Mouse (Mus musculus) bone marrow macrophage, adult 2 months (primary cell): ENCODE data around the gene 4931409K22Rik. TPM values are rescaled to one million over a fixed set of nuclear protein-coding genes. Genes with fewer than 3 reads are reported as not detected.

Source experiments
- H3K27ac ChIP-seq: 2 replicates; pipeline ENCODE4 v1.5.1; 2012; ENCODE audit warnings: low read depth, low read length; ENCODE audit not compliant: insufficient read depth
- H3K4me1 ChIP-seq: 2 replicates; pipeline ENCODE4 v1.6.1; 2012; ENCODE audit warnings: low read length; ENCODE audit not compliant: control insufficient read depth, insufficient read depth
- H3K4me3 ChIP-seq: 2 replicates; pipeline ENCODE4 v1.5.1; 2012; ENCODE audit warnings: mild to moderate bottlenecking, low read length, moderate library complexity; ENCODE audit not compliant: insufficient read depth
- CTCF ChIP-seq: IDR thresholded peaks from 2 replicates; pipeline ENCODE4 v1.5.1; 2012; ENCODE audit warnings: low read depth, mild to moderate bottlenecking, low read length, moderate library complexity
- POLR2A ChIP-seq: IDR thresholded peaks from 2 replicates; pipeline ENCODE4 v1.6.1; 2012; ENCODE audit warnings: mild to moderate bottlenecking, low read depth, low read length, borderline replicate concordance
- polyA plus RNA-seq: library from polyadenylated mRNA; stranded (reverse); fragments of >200 nt; gene quantifications from 2 replicates; pipeline ENCODE4 v1.2.4, GENCODE M21; 2012; ENCODE audit not compliant: missing spikeins, insufficient read depth, insufficient read length

The 4931409K22Rik gene
- polyA plus RNA-seq, 1 experiment = not detected

- TF ChIP-seq CTCF (no peak), POLR2A (no peak)
- H3K4me3 ChIP-seq = no peak overlapping the region
- no peak overlapping the region for H3K27ac ChIP-seq
- peaks cover 10% of the 10 kb centered on the region for H3K4me1 ChIP-seq
Measured at GRCm38 (mm10) chr5:24593928-24594327, 37.3 kb upstream of the 4931409K22Rik start.

GRCm38 (mm10) chr5:24593230-24593629 lies 36.6 kb upstream of the 4931409K22Rik start:
- TF ChIP-seq POLR2A = no peak
- TF ChIP-seq CTCF = no peak
- no peak overlapping the region for H3K4me3 ChIP-seq
- no peak overlapping the region for H3K27ac ChIP-seq
- H3K4me1 ChIP-seq = peaks cover 12% of the 10 kb centered on the region

GRCm38 (mm10) chr5:24592471-24593160 lies 36.0 kb upstream of the 4931409K22Rik start:
- no peak overlapping the region for H3K27ac ChIP-seq
- no peak overlapping the region for H3K4me3 ChIP-seq
- peaks cover 18% of the 10 kb centered on the region for H3K4me1 ChIP-seq
- TF ChIP-seq POLR2A (no peak), CTCF (no peak)

- Histone ChIP-seq H3K4me1 (peaks cover 14% of the 10 kb centered on the region), H3K4me3 (no peak overlapping the region), H3K27ac (no peak overlapping the region)
- TF ChIP-seq POLR2A = no peak
- TF ChIP-seq CTCF = no peak
Measured at GRCm38 (mm10) chr5:24591796-24592470, 35.3 kb upstream of the 4931409K22Rik start.

- TF ChIP-seq POLR2A = no peak
- TF ChIP-seq CTCF = no peak
- Histone ChIP-seq H3K4me3 (no peak overlapping the region), H3K4me1 (peaks cover 10% of the 10 kb centered on the region), H3K27ac (no peak overlapping the region)
Measured at GRCm38 (mm10) chr5:24591268-24591721, 34.7 kb upstream of the 4931409K22Rik start.

- TF ChIP-seq POLR2A (no peak), CTCF (no peak)
- H3K27ac ChIP-seq = no peak overlapping the region
- H3K4me3 ChIP-seq = no peak overlapping the region
- peaks cover 8% of the 10 kb centered on the region for H3K4me1 ChIP-seq
Measured at GRCm38 (mm10) chr5:24589511-24590500, 33.2 kb upstream of the 4931409K22Rik start.

- H3K4me1 ChIP-seq = peaks cover 8% of the 10 kb centered on the region
Measured at GRCm38 (mm10) chr5:24587200-24587577, 30.6 kb upstream of the 4931409K22Rik start.

GRCm38 (mm10) chr5:24586547-24587199 lies 30.1 kb upstream of the 4931409K22Rik start, which contains the start of gene Chpf2:
Chpf2 (plus strand) TSS chr5:24586741.
- peak within 1 kb of the TSS; percentile 52 for H3K27ac ChIP-seq
- peaks cover 8% of the 10 kb centered on the region for H3K4me1 ChIP-seq
- no peak for TF ChIP-seq CTCF
- TF ChIP-seq POLR2A = 0 out of 2 replicates have a peak, but pooled peaks have one; percentile 3
- H3K4me3 ChIP-seq = peak within 1 kb of the TSS; percentile 85

More at GRCm38 (mm10) chr5:24587200-24587577, 30.6 kb upstream of the 4931409K22Rik start:
- TF ChIP-seq CTCF (no peak), POLR2A (no peak)
- Histone ChIP-seq H3K27ac (peak overlapping the region; percentile 52; the same call in 1 of the 2 replicates), H3K4me3 (peak overlapping the region; percentile 85)

GRCm38 (mm10) chr5:24586106-24586505 lies 29.5 kb upstream of the 4931409K22Rik start:
- Histone ChIP-seq H3K4me1 (peaks cover 8% of the 10 kb centered on the region), H3K4me3 (peak overlapping the region; percentile 85), H3K27ac (no peak overlapping the region)
- TF ChIP-seq CTCF = no peak
- TF ChIP-seq POLR2A = no peak
